Mouse (Mus musculus) heart, embryonic 12.5 days (tissue): ENCODE measurements at regions not wholly inside any gene's neighbourhood (a gene's known extent, or its start where the extent isn't known, plus 50 kb on each side); places are given as distances from the start of the nearest gene placed in this dataset.
A peak's percentile ranks its signal among the peaks of the same experiment; 100 is the strongest.

Experiments
- ATAC-seq: fragments of 200-750 bp; cut with Nextera tagmentation; 2 replicates; pipeline ENCODE4 v1.8.0; 2017; ENCODE audit warnings: moderate TSS enrichment, moderate library complexity; ENCODE audit not compliant: insufficient number of reproducible peaks, low FRiP score
- H3K27ac ChIP-seq: fragments of 300-500 bp; sonication (generic); 2 replicates; pipeline ENCODE4 v1.5.1; 2016; ENCODE audit warnings: mild to moderate bottlenecking, moderate library complexity; ENCODE audit not compliant: poor library complexity, severe bottlenecking
- H3K27me3 ChIP-seq: fragments of 300-500 bp; sonication (generic); replicated peaks from 2 replicates; pipeline ENCODE4 v1.6.1; 2016; ENCODE audit warnings: mild to moderate bottlenecking, moderate library complexity
- H3K36me3 ChIP-seq: fragments of 300-500 bp; sonication (generic); 2 replicates; pipeline ENCODE4 v1.6.1; 2016; ENCODE audit warnings: mild to moderate bottlenecking, moderate library complexity
- H3K4me1 ChIP-seq: fragments of 300-500 bp; sonication (generic); replicated peaks from 2 replicates; pipeline ENCODE4 v1.6.1; 2016; ENCODE audit warnings: mild to moderate bottlenecking
- H3K4me2 ChIP-seq: fragments of 300-500 bp; sonication (generic); 2 replicates; pipeline ENCODE4 v1.6.1; 2016; ENCODE audit warnings: mild to moderate bottlenecking, moderate library complexity
- H3K4me3 ChIP-seq: fragments of 300-500 bp; sonication (generic); 2 replicates; pipeline ENCODE4 v1.5.1; 2016; ENCODE audit warnings: mild to moderate bottlenecking
- H3K9ac ChIP-seq: fragments of 300-500 bp; sonication (generic); 2 replicates; pipeline ENCODE4 v1.6.1; 2016; ENCODE audit warnings: mild to moderate bottlenecking, moderate library complexity
- H3K9me3 ChIP-seq: fragments of 300-500 bp; sonication (generic); replicated peaks from 2 replicates; pipeline ENCODE4 v1.6.1; 2016; ENCODE audit warnings: mild to moderate bottlenecking, moderate library complexity
- WGBS: fragments of 180-500 bp; shearing (Covaris S2); methylation state at CpG from one replicate; pipeline ENCODE4 v1.1.7; 2016; 5-methylcytosine and 5-hydroxymethylcytosine counted together

DNA sequence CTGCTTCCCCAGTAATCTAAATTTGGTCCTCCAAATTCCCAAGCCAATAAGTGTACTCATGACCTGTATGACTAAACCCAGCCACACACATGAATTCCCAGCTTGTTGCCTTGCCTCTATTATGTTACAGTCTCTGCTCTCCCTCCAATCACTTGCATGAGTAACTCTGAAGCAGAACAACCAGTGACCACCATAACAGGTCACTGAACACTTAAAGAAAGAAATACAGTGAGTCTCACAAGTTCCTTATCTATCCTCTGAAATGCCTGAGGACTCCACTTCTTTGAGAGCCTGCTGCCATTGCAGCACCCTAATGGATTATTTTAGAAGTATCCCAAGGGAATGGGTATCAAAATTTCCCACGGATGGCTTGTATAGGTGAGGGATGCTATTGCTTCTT, 909.7 kb downstream of the Sorcs3 start:
- H3K4me3 ChIP-seq, result no peak overlapping the region
- H3K27ac ChIP-seq, result no peak overlapping the region
- ATAC-seq, result no peak
- H3K4me1 ChIP-seq, result no peaks in the 10 kb centered on the region
- no peak overlapping the region for H3K4me2 ChIP-seq
- WGBS, result 69% methylated on average over 1 of the region's 1 CpGs
- no peaks in the 10 kb centered on the region for H3K36me3 ChIP-seq
- H3K27me3 ChIP-seq, result no peaks in the 10 kb centered on the region
- H3K9ac ChIP-seq, result no peak overlapping the region
- H3K9me3 ChIP-seq, result no peaks in the 10 kb centered on the region

DNA sequence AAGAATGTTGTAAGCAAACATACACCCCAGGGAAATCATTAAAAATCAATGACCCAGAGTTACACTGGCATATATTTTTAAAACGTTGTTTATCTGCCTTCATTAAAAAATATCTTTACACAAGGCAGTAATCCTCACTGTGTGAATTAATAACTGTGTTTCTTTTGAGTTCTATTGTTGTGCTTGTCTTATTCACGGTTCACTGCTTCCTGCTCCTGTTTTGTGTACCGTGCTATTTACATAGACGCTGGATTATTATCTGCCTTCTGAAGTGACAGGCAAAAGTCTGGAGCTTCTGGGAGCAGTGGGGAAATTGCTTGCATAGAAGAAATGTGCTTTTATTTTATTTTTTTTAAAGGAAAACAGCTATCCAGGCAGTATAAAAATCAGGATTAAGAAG, 925.8 kb downstream of the Sorcs3 start:
- no peaks in the 10 kb centered on the region for H3K27me3 ChIP-seq
- H3K36me3 ChIP-seq, result no peaks in the 10 kb centered on the region
- no peak overlapping the region for H3K27ac ChIP-seq
- H3K4me1 ChIP-seq, result no peaks in the 10 kb centered on the region
- WGBS, result 49% methylated on average over 4 of the region's 4 CpGs
- H3K9me3 ChIP-seq, result no peaks in the 10 kb centered on the region
- H3K4me2 ChIP-seq, result no peak overlapping the region
- H3K9ac ChIP-seq, result no peak overlapping the region
- no peak overlapping the region for H3K4me3 ChIP-seq
- ATAC-seq, result no peak

GRCm38 (mm10) chr19:49172078-49172477, 966.3 kb downstream of the Sorcs3 start:
- WGBS, result 83% methylated on average over 2 of the region's 2 CpGs
- no peak overlapping the region for H3K4me2 ChIP-seq
- no peak for ATAC-seq

DNA sequence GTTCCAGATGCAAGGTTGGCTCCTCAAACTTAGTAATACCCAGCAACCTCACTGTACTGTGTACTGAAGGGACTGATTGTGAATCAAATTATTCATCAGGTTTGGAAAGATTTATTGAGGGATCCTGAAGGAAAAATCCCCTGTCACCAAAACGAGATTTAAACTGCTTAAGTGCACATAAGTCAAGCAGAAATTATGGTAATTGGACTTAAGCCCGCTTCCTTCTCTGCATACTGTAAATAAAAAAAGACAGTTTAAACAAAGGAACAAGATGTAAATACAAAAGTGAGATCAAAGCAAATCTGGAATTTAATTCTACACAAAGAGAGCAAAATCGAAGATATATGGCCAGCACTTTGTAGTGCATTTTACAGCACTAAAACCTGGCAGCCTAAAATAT, 1002.1 kb downstream of the Sorcs3 start:
- Histone ChIP-seq H3K36me3 (no peaks in the 10 kb centered on the region), H3K9me3 (no peaks in the 10 kb centered on the region), H3K4me1 (no peaks in the 10 kb centered on the region), H3K4me2 (no peak overlapping the region), H3K27me3 (no peaks in the 10 kb centered on the region), H3K27ac (no peak overlapping the region), H3K9ac (no peak overlapping the region), H3K4me3 (no peak overlapping the region)
- no peak for ATAC-seq
- WGBS, result 80% methylated on average over 3 of the region's 3 CpGs

More at GRCm38 (mm10) chr19:49172078-49172477, 966.3 kb downstream of the Sorcs3 start:
- H3K4me1 ChIP-seq, result no peaks in the 10 kb centered on the region
- H3K9ac ChIP-seq, result no peak overlapping the region
- no peak overlapping the region for H3K27ac ChIP-seq
- H3K27me3 ChIP-seq, result no peaks in the 10 kb centered on the region
- H3K36me3 ChIP-seq, result no peaks in the 10 kb centered on the region
- H3K4me3 ChIP-seq, result no peak overlapping the region
- no peaks in the 10 kb centered on the region for H3K9me3 ChIP-seq

DNA sequence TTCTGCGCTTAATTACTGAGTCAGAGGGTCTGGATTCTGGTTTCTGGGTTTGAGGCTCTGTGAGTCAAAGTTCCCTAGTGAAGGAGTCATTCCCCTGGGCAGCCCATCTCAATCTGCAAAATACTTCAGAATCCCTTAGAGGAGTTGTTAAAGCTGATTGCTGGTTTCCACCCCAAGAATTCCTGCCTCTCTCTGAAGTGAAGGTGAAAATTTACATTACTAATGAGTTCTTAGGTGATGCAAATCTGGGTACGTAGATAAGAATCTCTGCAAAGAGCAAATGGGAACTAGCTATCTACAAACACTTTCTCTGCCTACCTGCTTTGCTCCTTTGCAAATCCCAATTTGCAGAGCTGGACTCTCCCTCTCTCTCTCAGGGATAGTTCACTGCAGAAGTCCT, 1036.8 kb downstream of the Sorcs3 start:
- Histone ChIP-seq H3K4me2 (no peak overlapping the region), H3K36me3 (no peaks in the 10 kb centered on the region), H3K9me3 (no peaks in the 10 kb centered on the region), H3K27me3 (no peaks in the 10 kb centered on the region), H3K4me1 (no peaks in the 10 kb centered on the region), H3K4me3 (no peak overlapping the region), H3K27ac (no peak overlapping the region), H3K9ac (no peak overlapping the region)
- no peak for ATAC-seq
- 29% methylated on average over 2 of the region's 2 CpGs for WGBS

- Histone ChIP-seq H3K4me1 (no peaks in the 10 kb centered on the region), H3K4me3 (no peak overlapping the region), H3K27ac (no peak overlapping the region), H3K9me3 (no peaks in the 10 kb centered on the region), H3K9ac (no peak overlapping the region), H3K4me2 (no peak overlapping the region), H3K36me3 (no peaks in the 10 kb centered on the region), H3K27me3 (no peaks in the 10 kb centered on the region)
- WGBS, result 58% methylated on average over 3 of the region's 3 CpGs
- no peak for ATAC-seq
Observed at GRCm38 (mm10) chr19:49245114-49245714, 1039.4 kb downstream of the Sorcs3 start.

DNA sequence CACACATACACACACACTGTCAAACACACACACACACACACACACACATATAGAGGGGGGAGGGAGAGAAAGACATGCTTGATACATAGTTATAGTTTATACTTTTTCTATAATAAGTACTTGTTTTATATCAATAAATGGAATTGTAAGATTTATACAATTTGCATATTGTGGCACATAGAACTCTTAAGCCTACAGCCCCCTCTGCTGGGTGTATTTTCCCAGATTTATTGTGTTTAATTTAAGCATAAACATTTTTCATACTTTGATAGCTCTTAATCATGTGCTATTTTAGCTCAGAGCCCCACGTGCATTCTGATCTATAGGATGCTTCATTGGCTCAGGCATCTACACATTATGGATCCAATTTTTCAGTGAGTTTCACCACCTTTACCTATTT, 1058.8 kb downstream of the Sorcs3 start:
- Histone ChIP-seq H3K9me3 (no peaks in the 10 kb centered on the region), H3K9ac (no peak overlapping the region), H3K4me3 (no peak overlapping the region), H3K27me3 (no peaks in the 10 kb centered on the region), H3K27ac (no peak overlapping the region), H3K4me2 (no peak overlapping the region), H3K4me1 (no peaks in the 10 kb centered on the region), H3K36me3 (no peaks in the 10 kb centered on the region)
- WGBS, result 63% methylated on average over 1 of the region's 1 CpGs
- ATAC-seq, result no peak

DNA sequence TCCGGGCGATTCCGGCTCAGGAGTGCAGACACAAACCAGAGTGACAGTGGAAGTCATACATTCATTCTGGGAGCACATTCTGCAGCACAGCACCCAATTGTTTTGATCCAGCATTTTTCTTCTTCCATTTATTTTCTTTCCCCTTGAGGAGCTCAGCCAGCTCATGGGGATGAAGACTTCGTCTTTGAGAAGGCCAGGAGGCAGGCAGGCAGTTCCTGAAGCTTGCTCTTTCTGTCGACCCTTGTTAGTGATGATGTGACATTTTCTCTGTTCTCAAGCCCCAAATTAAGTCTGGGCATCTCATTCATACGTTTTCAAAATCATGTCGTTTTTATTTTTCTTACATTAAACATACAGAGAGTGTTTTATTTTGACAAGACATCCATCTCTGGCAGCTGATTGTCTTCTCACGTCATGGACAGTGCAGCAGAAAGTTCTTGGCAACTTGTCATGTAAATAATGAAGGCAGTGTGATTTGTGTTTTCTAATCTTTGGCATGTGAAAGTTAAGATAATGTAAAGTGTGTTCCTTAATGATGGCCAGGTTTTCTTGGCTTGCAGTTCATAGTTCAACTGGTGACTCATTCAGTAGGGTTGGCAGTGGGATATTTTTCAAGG, 1062.1 kb downstream of the Sorcs3 start:
- Histone ChIP-seq H3K27ac (no peak overlapping the region), H3K4me3 (no peak overlapping the region), H3K36me3 (no peaks in the 10 kb centered on the region), H3K4me2 (no peak overlapping the region), H3K9me3 (no peaks in the 10 kb centered on the region), H3K27me3 (no peaks in the 10 kb centered on the region), H3K4me1 (no peaks in the 10 kb centered on the region), H3K9ac (no peak overlapping the region)
- no peak for ATAC-seq
- 45% methylated on average over 8 of the region's 8 CpGs for WGBS

GRCm38 (mm10) chr19:49282626-49283261, 1076.9 kb downstream of the Sorcs3 start:
- H3K4me1 ChIP-seq, result no peaks in the 10 kb centered on the region
- H3K9me3 ChIP-seq, result no peaks in the 10 kb centered on the region
- no peaks in the 10 kb centered on the region for H3K36me3 ChIP-seq
- 60% methylated on average over 8 of the region's 8 CpGs for WGBS
- no peaks in the 10 kb centered on the region for H3K27me3 ChIP-seq
- H3K4me3 ChIP-seq, result no peak overlapping the region
- no peak overlapping the region for H3K4me2 ChIP-seq
- no peak overlapping the region for H3K27ac ChIP-seq
- ATAC-seq, result no peak
- H3K9ac ChIP-seq, result no peak overlapping the region

DNA sequence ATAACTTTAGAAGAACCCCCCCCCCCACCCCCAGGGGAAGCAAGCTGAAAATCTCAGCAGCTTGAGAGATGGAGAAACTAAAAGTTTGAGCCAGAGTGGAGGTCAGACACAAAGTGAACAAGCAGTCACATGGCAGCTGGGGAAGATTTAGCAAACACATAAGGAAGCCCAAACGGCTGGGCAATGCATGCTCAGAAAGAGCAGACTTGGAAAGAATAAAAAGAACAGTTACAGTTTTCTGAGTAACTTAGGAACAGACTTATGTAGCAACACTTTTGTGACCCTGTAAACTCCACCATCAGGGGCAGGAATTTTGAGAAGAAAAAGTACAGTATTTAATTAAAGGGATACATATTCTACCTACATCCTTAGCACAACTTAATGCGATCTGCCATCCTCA, 1089.2 kb downstream of the Sorcs3 start:
- Histone ChIP-seq H3K4me1 (no peaks in the 10 kb centered on the region), H3K9me3 (no peaks in the 10 kb centered on the region), H3K27me3 (no peaks in the 10 kb centered on the region), H3K9ac (no peak overlapping the region), H3K36me3 (no peaks in the 10 kb centered on the region), H3K4me3 (no peak overlapping the region), H3K27ac (no peak overlapping the region), H3K4me2 (no peak overlapping the region)
- no peak for ATAC-seq
- 78% methylated on average over 2 of the region's 2 CpGs for WGBS

DNA sequence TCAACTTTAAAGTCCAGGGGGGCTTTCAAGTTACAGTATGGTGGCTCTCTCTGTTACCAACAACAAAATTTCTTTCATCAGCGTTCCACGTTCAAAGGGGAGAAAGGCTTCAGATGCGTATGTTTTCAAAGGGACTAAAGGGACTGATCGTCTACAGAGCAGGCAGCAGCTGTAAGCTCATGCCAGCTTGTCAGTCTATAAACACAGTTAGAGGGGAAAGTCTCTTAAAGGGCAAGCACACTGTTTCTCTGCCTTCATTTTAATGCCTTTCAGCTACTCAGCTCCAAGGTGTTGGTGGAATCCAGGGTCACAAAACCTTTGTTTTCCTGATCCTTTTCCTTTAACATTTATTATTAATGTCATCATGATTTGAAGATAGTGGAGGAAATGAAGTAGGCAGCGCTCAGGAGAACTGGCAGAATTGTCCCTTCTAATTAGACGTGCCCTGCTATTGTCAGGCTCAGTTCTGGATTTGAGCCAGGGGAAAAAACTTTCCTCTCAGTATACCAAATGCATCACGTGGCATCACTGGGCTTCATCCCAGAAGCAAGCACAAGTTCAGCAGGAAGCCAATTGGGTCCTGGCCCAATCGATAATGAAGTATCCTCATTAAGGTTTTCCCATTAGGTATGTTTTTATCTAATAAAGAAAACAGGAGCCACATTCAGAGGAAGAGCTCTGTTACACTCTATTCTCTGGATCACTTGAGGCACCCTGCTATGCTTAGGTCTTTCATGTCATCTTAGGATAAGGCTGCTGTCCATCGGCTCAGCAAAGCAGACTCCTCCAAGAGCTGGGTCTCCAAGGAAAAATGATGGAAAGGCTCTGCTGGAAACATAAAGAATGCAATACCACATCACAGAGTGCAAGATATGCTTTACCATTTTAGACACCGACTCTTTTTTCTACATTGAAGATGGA, 1093.8 kb downstream of the Sorcs3 start:
- Histone ChIP-seq H3K4me2 (0 out of 2 replicates have a peak overlapping the region, but pooled peaks have one; percentile 4), H3K4me1 (no peaks in the 10 kb centered on the region)
- ATAC-seq, result peak; percentile 66; the same call in 1 of the 2 replicates

More for the DNA sequence above, 1093.8 kb downstream of the Sorcs3 start:
- 41% methylated on average over 10 of the region's 10 CpGs for WGBS
- no peak overlapping the region for H3K27ac ChIP-seq
- no peaks in the 10 kb centered on the region for H3K9me3 ChIP-seq
- no peak overlapping the region for H3K4me3 ChIP-seq
- H3K27me3 ChIP-seq, result no peaks in the 10 kb centered on the region
- H3K36me3 ChIP-seq, result no peaks in the 10 kb centered on the region
- no peak overlapping the region for H3K9ac ChIP-seq
